Mouse (Mus musculus) monocyte, adult 2 months (primary cell): ENCODE measurements around the gene Ica1l.
"Not testable (repeated sequence)": the region's sequence is repeated elsewhere in the genome, so short reads cannot be mapped to it uniquely, and the experiment has no call there.

ENCODE experiments used
- DNase-seq, 2 experiments: peaks; one replicate each; pipeline ENCODE4 v3.0.0; 2022; ENCODE audit warnings: low spot score in 2 of 2, low read depth in 1 of 2

The Ica1l gene

GRCm38 (mm10) chr1:60042796-60043469 is at the start of gene Ica1l:
Ica1l (minus strand) TSS chr1:60043184.
- DNase-seq: no peak

- no peak for DNase-seq
These were observed 33.4 kb upstream of the Ica1l start for GRCm38 (mm10) chr1:60076411-60076810.

- DNase-seq: no peak
These were observed 32.6 kb upstream of the Ica1l start for GRCm38 (mm10) chr1:60075590-60075989.

- DNase-seq: no peak
These were observed 32.0 kb upstream of the Ica1l start for GRCm38 (mm10) chr1:60074935-60075334.

- not testable (repeated sequence) for DNase-seq
These were observed 27.7 kb upstream of the Ica1l start for GRCm38 (mm10) chr1:60070725-60071124.

GRCm38 (mm10) chr1:60056310-60056709 is 13.3 kb upstream of the Ica1l start:
- DNase-seq: no peak

- DNase-seq: no peak
These were observed 11.7 kb upstream of the Ica1l start for GRCm38 (mm10) chr1:60054659-60055058.

GRCm38 (mm10) chr1:60047481-60047880 is 4.5 kb upstream of the Ica1l start:
- DNase-seq: not testable (repeated sequence)

GRCm38 (mm10) chr1:60044595-60044994 is 1.6 kb upstream of the Ica1l start:
- no peak for DNase-seq

- no peak for DNase-seq
These were observed 587 bp downstream of the Ica1l start for GRCm38 (mm10) chr1:60042398-60042795.

- DNase-seq: no peak
These were observed 7.9 kb downstream of the Ica1l start for GRCm38 (mm10) chr1:60035044-60035443.

GRCm38 (mm10) chr1:60017031-60017469 is 25.9 kb downstream of the Ica1l start:
- no peak for DNase-seq

- DNase-seq: peak in 1 of 2 experiments; percentile 3
These were observed 26.8 kb downstream of the Ica1l start for GRCm38 (mm10) chr1:60016136-60016611.

- no peak for DNase-seq
These were observed 27.5 kb downstream of the Ica1l start for GRCm38 (mm10) chr1:60015511-60015910.

GRCm38 (mm10) chr1:60013779-60014178 is 29.2 kb downstream of the Ica1l start:
- no peak for DNase-seq

GRCm38 (mm10) chr1:60008743-60009142 is 34.2 kb downstream of the Ica1l start:
- DNase-seq: no peak

GRCm38 (mm10) chr1:60007337-60007736 is 35.6 kb downstream of the Ica1l start:
- no peak for DNase-seq

- DNase-seq: no peak
These were observed 42.7 kb downstream of the Ica1l start for GRCm38 (mm10) chr1:60000319-60000718.

GRCm38 (mm10) chr1:59997352-59997751 is 45.6 kb downstream of the Ica1l start:
- DNase-seq: no peak

- no peak for DNase-seq
These were observed 47.3 kb downstream of the Ica1l start for GRCm38 (mm10) chr1:59995646-59996045.

GRCm38 (mm10) chr1:59987399-59988040 is 55.5 kb downstream of the Ica1l start:
- DNase-seq: no peak

- DNase-seq: no peak
These were observed 56.4 kb downstream of the Ica1l start for GRCm38 (mm10) chr1:59986626-59987025.

- DNase-seq: no peak
These were observed 75.7 kb downstream of the Ica1l start for GRCm38 (mm10) chr1:59967291-59967690.
